Mouse (Mus musculus): ENCODE data around the gene Vmn1r78. TPM values are rescaled to one million over a fixed set of nuclear protein-coding genes. Genes with fewer than 3 reads are reported as not detected.
"Not testable (repeated sequence)": the region's sequence is repeated elsewhere in the genome, so short reads cannot be mapped to it uniquely, and the experiment has no call there.

Vmn1r78 gene
- not detected for total RNA-seq (2021)
- long read RNA-seq, experiment 1 = 0 reads
- long read RNA-seq, experiment 2 = 0 reads

DNA sequence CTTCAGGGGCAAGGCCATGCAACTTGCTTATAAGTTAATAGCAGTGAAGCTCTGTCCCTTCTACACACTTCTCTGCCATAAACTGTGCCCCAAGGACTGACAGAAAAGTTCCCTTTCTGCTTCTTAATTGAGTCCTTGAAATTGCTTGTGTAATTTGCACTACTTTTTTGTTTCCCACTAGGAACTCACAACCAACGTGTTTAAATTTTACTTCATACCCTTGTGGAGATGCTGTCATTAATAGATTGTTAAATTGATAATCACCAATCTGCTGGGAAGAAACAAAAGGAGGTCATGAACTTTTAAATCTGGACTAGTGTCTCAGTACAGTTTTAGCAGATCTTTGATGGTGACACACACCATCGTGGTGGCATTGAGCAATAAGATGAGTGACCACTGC lies at the start of gene Vmn1r78:
Vmn1r78 (plus strand) TSS at position 301 of the 400 bp plus-strand sequence.
- no peak for DNase-seq (ENCODE audit: low spot score)

DNA sequence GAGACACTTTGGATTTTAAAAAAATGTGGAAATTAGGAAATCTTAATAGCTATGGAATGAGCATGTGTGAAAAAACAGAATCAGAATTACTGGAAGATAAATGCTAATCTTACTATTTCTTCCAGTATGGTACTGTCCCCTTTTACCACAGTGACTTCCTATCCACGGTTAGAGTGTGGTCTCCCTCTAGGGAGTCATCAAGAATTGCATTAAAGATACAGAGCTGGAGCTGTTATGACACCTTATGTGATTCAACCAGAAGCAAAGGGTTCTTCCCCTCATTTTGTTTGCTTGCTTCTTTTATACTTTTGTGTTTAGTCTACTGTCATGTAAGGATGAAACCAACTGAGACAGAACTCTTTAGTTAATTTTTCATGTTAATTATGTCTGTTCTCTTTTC lies 6.4 kb downstream of the Vmn1r78 start:
- not testable (repeated sequence) for DNase-seq (ENCODE audit: low spot score)

DNA sequence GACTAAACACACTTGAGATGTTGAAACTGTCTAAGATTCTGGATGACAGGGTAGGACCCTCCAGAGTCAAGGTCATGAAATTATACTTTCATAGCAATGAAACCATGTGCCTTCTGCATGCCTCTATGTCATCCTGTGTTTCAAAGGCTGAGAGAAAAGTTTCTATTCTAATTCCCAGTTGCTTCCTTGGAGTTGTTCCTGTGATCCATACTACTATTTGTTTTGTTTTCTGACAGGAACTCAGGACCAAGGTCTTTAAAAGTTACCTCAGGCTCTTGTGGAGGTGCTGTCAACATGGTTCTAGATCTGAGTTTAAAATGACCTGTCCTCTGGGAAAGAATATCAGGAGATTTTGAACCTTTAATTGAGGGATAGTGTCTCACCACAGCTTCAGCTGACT lies 20.9 kb downstream of the Vmn1r78 start, which contains the start of gene Vmn1r79:
Vmn1r79 (plus strand) TSS at position 301 of the 400 bp plus-strand sequence.
- not testable (repeated sequence) for DNase-seq (ENCODE audit: low spot score)

DNA sequence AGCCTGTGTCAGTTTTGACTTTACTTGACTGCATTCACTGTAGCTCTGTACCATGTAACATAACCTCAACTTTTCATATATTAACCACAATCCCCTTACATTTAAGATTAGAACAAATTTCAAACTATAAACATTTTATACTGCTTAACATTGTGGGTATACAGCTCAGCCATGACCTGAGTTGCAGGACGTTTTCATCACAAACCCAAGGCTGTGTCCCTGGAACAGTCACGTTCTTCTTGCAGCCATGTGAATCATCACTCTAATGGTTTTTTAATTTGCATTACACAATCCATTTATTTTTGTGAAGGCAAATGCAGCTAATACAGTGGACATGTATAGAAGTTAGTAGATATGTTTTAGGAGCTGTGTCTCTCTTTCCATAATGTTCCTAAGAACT lies 22.9 kb downstream of the Vmn1r78 start:
- DNase-seq (ENCODE audit: low spot score) = not testable (repeated sequence)

DNA sequence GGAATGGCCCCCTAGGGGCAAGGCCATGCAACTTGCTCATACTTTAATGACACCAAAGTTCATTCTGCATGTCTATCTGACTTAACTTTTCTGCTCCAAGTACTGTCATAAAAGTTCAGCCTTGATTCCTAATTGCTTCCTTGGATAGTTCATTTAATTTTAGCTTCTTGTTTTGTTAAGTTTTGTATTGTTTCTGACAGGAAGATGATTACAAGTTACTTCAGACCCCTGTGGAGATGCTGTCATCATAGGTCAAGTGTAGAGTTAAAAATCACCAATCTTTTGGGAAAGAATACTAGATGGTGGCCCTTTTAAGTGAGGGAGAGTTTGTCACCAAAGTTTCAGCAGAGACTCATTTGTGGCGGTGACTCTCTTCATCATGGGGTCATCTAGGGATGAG lies 38.9 kb downstream of the Vmn1r78 start, which contains the start of gene Vmn1r80:
Vmn1r80 (plus strand) TSS at position 301 of the 400 bp plus-strand sequence.
- DNase-seq (ENCODE audit: low spot score) = no peak

DNA sequence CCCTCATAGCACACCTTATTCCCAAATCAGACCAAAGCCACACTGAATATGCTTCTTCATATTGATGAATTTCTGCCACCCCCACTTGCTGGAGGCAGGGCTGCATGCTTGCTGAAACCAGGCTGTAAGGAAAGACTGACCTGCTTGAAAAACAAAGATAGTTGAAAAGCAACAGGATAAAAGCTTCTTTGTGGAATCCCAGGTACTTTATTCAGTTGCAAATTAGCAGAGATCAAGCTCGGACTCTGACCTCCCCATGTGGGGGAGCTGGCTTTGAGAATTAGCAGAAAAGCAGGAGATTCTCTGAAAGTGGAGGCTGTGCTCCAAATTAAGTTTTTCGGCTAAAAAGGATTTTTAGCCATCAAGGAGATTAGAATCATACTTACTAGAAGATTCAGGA lies 54.1 kb downstream of the Vmn1r78 start:
- no peak for DNase-seq (ENCODE audit: low spot score)

Other genes starting within 250 kb of the Vmn1r78 start
- gene Vmn1r76, start 212.0 kb upstream of the Vmn1r78 start, total RNA-seq (2021) = not detected
- not detected for gene Vmn1r77, start 113.5 kb upstream of the Vmn1r78 start, total RNA-seq (2021)
- gene Vmn1r79, start 21.0 kb downstream of the Vmn1r78 start, total RNA-seq (2021) = not detected
- not detected for gene Vmn1r80, start 39.0 kb downstream of the Vmn1r78 start, total RNA-seq (2021)
- not detected for gene Vmn1r81, start 118.0 kb downstream of the Vmn1r78 start, total RNA-seq (2021)
- not detected for gene Vmn1r82, start 150.2 kb downstream of the Vmn1r78 start, total RNA-seq (2021)
- not detected for gene Vmn1r83, start 179.2 kb downstream of the Vmn1r78 start, total RNA-seq (2021)
- not detected for gene Vmn1r84, start 219.0 kb downstream of the Vmn1r78 start, total RNA-seq (2021)

All from gastrocnemius, adult 18-20 months (tissue).